Mouse (Mus musculus) right cerebral cortex, postnatal 14 days (tissue): Measurements from ENCODE around the gene Cxcl17.
A peak's percentile ranks its signal among the peaks of the same experiment; 100 is the strongest.

Source experiments
- DNase-seq: peaks from one replicate; pipeline ENCODE4 v3.0.0; 2022

The Cxcl17 gene

DNA sequence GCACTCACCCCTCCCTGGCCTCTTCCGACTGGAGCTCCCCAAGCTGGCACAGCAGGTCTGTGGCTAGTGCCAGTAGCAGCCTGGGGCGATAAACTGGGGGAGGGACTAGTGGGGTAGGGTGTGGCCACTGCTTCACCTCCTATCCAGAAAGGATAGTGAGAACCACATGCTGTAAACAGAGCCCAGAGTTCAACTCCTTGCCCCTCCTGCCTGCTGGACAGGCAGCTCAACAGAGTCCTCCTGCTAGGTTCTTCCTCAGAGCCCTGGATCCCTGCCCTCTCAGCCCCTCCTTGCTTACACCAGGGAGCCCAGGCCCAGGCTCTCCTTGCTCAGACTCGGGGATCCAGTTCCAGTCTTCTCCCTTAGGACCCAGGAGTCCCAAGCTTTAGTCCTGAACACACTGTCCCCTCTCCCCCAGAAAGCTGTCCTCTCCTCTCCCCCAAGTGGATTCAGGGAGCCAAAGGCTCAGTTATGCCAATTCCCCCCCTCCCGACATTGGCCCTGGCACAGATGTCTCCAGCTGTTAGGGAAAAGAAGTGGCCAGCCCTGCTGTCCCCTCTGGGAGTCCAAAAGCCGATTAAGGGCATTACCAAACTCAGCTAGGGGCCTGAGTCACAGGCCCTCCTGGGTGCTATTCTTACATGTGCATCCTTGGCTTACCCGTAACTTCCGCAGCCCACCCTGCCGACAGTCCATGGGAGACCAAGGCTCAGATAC is 22.5 kb downstream of the Cxcl17 start:
- DNase-seq, result no peak

DNA sequence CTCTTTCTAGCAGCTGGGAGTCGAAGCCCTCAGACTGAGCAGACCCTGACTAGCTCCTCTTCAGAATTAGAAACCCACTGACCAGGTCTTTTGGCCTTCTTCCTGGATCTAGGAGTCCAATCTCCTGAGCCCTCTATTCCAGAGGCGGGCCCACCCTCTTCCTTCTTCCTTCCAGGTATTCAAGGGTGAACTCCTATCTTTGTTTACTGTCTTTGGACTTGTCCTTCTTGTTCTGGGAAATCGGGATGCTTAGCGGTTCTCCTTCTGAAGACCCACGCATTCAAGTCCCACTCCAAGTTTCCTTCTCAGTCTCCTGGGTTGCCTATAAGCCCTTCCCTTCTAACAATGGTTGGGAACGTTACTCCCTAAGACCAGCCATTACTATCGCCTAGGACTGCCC is 23.8 kb downstream of the Cxcl17 start:
- no peak for DNase-seq

DNA sequence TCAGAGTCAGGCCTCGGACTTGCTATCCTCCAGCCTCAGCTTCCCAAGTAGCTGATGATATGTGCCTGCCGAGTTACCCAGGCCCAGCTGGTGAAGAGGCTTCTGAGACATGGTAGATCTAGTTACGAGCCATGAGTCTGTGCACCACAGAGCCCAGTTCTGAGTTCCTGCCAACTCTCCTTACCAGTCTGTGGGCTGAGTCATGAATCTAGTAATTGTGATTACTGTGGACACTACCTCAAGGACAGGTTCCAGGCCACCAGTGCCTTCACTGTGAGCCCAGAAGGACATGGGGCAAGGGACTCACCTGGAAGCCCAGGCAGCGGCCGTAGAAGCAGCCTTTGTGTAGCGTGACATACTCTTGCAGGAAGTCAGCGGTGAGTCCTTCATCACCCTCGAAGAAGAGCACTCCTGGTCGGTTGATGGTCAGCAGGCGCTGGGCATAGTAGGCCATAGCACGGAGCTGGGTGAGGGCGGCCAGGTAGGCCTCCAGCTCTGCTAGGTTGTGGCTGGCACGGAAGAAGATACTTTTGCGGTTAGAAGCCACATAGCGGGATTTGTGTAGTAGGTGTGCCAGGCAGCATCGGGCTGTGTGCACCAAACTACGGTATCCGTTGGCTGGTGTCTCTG is 24.8 kb downstream of the Cxcl17 start:
- no peak for DNase-seq

DNA sequence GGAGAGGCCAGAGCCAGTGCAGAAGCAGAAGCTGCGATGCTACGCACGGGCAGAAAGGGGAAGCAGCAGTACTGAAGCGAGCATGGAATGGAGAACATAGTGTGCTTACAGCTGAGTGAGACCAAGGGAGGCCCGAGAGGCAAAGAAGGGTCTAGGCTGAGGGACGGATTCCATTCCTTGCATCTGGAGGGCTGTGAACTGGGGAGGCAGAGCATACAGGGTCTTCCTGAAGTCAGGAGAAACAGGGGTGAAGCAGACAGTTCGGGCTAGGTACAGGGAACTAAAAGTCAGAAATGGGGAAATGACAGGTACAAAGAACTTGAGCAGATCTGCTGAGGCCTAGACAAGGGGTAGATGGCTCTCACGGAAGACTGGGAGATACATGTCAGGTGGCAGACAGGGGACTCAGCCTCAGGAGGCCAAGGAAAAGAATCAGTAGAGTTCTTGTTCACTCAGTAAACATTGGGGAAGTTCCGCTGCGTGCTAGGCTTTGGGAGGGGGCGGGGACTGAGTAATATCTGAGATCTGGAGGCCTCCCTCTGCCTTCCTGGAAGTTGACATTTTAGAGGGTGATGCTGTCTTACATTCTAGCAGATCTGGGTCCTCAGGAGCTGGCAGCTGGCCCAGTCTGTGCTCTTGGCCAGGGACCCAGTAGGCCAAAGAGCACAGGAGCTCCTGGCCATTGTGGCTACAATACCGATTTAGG is 26.7 kb downstream of the Cxcl17 start:
- DNase-seq, result no peak

DNA sequence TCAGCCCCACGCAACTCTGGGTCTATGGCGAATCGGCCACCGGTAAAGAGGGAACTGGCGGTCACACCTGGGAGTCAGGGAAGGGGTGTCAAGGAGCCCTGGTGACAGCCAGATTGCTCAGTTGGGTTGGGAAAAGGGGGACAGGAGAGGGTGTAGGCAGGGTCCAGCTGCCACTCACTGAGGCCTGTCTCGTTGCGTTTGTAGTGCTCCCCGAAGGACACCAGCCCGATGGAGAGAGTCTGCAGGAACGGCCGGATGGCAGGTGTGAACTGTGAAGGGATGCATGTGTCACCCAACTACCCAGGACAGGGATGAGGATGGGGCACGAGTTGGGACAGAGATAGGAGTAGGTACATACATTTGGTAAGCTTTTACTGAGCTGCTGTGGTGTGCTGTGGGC is 27.4 kb downstream of the Cxcl17 start:
- no peak for DNase-seq

DNA sequence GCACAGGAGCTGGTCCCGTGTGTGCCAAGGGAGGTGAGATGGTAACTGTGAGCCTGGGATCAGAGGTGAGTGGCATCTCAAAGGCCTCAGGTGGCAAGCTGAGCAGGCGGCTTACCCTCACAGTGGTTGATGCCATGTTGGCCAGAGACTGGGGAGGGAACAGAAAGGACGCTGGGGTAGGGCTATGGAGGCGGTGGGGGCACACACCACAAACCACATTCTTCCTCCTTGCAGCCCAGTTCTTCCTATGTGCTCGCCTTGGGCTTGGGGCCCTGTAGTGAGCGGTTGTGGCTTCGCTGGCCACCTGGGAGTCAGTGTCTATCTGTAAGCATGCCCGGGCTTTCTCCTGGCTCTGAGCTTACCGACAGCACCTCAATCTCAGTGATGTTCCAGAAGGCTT is 27.9 kb downstream of the Cxcl17 start:
- no peak for DNase-seq

DNA sequence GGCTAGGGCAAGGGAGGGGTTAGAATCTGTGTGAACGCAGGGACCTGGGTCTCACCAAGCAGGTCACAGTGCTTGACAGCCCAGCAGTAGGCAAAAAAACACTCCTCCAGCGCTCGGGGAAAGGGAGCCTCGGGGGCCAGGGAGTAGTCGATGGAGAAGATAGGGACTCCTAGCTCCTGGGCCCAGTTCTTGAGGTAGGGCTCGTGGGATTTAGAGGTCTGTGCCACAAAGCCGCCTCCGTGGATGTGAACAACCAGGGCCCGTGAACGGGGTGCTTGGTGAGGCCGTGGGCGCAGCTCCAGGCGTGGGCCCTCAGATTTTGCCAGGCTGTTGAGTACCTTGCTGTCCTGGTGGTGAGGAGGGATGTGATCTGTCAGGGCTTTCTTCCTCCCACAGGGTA is 28.4 kb downstream of the Cxcl17 start:
- no peak for DNase-seq

DNA sequence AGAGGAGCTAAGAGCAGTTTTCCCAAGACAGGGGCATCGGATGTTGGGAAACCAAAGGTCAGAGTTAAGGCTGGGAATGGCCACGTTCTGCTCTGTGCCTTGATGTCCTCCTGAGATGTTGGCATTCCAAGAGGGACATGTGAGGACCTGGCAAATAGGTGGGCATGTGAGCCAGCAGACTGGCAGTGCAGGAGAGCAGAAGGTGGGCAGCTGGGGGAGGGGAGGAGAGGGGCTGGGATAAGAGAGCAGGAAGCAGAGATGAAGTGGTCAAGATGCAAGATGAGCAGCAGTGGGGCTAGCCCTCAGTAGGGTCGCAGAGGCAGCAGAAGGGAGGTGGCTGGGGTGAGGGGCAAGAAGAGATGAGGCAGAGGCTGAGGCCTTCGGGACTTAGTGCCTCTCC is 28.8 kb downstream of the Cxcl17 start:
- DNase-seq, result no peak

DNA sequence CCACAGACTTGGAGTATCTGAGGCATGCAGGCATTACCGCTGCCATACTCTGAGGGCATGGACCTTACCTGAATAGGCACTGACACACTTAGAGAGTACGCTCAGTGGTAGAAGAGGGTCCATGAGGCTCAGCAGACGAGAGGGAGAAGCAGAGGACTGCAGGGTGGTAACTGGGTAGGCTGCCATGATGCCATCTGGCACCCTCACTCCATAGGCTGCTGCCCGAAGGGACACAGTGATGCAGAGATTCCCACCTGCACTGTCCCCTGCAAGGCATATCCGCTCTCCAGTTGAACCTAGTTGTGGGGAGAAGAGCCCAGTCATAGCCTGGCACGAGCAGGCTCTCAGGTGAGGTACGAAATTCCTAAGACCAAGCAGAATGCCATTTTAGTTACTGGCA is 29.3 kb downstream of the Cxcl17 start:
- DNase-seq, result no peak

DNA sequence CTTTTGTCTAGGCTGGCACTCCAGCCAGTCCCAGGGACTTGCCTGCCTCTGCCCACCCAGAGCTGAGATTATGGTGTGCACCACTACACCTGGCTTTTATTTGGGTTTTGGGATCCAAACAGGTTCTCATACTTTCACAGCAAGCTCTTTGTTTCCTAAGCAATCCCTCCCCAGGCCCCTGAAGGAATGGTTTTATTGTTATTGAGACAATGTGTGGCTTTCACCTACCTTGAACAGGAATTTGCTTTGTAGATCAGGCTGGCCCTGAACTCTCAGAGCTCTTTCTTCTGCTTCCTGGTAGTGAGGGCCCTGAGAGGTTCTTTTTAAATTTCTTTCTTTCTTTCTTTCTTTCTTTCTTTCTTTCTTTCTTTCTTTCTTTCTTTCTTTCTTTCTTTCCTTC is 30.1 kb downstream of the Cxcl17 start:
- DNase-seq, result no peak

DNA sequence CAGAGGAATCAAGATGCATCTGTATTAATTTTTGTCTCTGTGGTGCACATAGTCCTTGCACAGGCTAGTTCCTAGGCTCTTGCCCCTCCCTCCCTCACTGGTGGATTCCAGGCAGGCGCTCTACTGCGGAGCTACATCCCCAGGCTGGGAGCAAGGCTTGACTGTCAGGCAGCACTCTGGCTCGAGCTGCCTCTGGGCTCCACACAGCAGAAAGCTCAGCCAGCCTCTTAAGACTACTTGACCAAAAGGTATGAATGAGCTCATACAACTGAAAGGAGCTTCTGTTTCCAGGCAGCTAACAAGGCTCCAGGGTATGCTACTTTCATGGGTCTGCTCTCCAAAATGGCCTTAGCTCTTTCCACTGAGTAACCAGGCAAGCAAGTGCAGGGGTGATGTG is 31.4 kb downstream of the Cxcl17 start:
- no peak for DNase-seq

DNA sequence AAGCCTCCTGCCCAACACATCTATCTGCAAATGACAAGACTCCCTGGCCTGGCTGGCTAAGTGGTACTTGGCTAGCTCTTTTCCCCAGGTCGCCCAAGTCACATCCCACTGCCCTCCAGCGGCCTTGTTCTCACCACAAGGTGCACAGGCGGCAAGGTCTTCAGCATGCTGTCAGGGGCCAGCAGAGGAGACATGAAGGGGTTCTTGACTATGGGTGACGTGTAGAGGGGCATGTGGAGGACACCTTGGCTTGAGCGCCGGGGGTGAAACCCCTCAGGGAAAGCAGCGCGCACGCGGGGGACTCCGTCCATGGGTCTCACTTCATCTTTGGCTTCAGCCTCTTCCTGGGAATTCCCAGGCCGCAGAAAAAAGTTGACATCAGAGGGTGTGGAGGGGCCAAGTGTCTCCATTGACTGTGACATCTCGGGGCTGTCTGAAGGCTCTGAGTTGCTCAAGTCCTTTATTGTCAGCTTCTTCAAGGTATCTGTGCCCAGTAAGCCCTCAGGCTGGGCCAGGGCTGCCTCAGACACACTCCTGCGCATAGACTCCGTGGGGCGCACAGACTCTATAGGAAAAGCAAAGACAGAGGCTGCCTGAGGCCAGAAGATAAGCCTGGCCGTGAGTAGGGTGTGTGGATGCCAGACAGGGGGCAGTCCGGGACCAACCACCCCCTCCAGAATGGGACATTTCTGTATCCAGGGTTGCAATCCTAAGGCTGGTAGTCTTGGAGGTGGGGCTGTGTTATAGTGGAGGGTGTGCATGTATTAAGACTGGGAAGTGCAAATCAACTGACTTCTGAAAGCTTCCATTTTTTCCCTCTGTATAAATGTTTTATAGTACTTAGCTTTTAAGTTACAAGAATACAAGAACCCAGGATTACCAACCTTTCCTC is 32.0 kb downstream of the Cxcl17 start:
- DNase-seq, result no peak

DNA sequence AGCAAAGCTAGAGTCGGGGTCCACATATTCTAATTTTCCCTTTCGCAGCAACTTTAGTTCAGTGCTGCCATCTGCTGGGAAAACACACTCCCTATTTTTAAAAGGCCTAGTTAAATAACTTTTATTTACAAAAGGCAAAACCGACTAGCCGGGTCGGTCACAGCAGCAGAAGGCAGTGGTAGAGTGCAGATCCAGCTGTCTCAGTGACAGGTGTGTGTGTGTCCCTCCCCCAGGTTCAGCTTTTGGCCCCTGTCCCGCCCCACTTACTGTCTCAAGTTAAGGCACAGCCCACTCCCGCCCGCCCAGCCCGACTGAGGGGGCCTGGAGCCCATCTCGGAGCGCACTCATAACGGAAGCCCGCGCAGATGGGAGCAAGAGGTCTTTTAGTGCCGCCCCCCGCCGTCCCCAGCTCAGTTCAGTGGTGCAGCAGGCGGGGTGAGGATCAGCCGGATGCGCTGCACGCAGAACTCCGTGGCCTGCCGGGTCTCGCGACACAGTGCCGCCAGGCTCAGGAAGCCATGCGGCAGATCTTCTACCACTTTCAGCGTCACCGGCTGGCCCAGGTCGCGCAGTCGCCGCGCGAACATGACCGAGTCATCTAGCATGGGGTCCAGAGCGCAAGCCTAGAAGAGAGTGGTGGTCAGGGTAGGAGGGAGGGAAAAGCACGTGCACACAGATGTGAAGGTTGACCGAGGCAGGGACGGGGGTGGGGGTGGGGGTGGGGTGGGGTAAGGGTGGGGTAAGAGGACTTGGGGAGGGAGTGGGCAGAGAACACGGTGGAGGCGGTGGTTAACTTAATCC is 32.9 kb downstream of the Cxcl17 start:
- DNase-seq, result peak; percentile 46

DNA sequence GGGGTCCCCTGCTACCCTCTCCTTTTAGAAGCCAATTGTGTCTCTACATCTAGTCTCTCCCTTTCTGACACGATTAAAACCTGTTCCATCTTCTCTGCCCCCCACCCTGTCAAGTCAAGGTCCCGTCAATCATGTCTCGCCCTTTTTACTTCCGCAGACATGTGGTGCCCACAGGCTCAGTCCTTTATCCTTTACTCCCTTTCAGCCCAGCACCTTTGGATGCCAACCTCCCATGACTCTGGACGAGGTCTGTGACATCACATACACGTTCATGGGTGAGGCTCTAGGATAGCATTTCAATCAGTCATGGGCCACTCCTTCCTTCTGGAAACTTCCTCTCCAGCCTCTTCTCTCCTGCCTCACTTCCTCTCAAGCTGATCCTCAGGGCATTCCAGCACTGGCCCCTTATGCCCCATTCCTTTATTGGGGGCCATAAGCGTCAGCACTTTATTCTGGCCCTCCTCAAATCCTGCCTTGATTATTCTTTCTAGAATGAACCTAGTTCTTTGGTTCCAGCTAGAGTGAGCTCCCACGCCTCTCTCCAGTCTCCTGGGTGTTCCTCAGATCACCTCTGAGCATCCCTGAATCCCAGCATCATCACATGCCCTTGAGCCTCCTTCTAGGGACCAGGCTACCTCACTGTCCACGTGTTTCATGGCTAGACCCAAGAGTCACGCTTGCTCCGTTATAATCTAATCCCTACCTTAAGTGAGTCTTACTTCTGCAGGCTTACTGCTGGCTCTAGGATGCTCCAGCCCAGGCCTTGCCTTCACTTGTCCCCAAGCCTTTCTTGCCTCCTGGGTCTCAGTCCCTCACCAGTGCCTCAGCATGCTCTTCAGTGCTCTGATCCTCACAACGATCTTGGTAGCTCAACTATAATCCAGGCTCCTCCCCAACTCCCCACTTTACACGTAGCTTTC is 34.2 kb downstream of the Cxcl17 start:
- no peak for DNase-seq

DNA sequence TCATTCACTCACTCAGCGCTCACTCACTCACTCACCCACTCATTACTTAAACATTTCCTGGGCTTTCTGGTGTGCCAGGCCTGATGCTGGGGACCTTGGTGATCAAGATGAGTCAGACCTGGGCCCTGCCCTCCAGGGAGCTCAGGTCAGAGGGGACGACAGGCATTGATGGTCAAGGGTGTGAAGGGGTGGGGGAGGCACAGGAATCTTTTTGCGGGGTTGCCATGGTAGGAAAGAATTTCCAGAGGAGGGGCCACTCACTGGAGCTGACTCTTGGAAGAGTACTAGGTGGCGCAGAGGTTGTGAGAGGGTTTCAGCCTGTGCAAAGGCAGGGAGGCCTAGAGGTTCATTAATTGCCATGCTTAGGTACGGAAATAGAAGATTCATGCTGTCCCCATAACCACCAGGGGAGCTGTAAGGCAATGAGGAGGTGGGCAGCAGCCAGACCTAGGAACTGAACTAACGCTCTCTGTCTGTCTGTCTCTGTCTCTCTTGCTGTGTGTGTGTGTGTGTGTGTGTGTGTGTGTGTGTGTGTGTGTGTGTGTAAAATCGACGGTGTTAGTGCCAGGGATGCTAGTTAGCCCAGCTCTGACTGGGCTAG is 35.5 kb downstream of the Cxcl17 start:
- no peak for DNase-seq

DNA sequence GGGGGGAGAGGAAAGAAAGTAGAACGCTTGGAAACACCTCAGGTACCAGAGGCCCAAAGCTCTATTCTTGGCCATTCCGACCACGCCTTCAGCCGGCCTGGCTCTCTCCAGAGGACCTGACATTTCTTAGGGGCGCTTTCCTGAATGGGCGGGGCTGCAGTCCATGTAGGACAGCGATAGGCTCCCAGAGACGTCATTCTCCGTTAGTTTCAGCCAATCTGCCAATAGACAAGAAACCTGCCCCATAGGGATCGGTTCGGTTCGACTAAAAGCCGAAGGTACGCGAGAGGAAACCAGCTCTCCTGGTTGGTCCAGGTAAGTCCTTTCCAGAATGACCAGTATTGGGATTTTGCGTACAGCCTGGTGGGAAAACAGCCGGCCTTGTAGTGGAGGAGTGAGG is 36.1 kb downstream of the Cxcl17 start:
- DNase-seq, result peak; percentile 82

DNA sequence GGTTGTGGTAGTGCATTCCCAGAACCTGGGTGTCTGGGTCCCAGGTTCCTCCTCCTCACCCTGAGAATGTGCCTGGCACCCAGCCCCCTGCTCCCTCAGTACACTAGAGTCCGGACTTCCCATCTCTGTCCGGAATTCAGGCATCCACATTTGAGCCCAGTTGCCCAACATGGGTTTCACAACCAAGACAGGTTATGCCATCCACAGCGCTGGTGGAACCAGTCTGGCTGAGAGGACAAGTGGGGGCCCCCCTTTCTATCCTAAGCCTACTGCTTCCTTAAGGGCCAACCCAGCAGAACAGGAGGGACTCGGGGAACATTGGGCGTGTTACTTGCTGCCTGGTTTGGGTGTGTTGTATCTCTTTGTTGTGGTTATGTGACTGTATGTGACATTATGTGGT is 40.2 kb downstream of the Cxcl17 start:
- DNase-seq, result no peak

DNA sequence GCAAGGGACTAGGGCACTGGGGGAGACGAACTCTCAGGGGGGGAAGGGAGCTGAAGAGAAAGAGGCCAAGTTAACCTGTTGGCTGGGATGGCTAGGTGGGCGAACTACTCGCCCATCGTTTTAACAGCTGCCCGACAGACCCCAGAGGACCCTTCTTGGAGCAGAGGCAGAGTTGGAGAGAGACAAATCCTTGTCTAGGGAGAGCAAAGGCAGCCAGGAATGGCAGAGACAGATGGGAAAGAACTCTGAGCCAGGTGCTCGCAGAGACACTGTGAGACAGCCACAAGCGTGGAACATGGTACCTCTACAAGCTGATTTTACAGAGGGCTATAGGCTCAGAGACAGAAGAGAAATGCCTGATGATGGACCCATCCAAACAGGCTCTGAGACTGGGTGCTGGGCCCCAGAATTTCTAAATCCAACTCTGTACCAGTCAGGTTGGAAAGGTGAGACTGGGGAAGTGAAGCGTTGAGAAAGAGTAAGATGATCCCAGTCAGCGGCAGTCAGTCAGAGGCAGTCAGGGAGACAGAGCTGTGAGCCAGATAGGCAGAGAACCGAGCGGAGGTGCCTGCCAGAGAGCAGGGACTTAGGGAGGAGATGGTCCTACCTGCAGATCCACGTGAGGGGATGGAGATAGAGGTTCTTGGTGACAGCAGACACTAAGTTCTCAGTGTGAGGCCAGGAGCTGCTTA is 43.5 kb downstream of the Cxcl17 start, which contains the start of gene Cnfn:
TSS of gene Cnfn (minus strand) at position 667 of the 692 bp plus-strand sequence.
- DNase-seq, result no peak

DNA sequence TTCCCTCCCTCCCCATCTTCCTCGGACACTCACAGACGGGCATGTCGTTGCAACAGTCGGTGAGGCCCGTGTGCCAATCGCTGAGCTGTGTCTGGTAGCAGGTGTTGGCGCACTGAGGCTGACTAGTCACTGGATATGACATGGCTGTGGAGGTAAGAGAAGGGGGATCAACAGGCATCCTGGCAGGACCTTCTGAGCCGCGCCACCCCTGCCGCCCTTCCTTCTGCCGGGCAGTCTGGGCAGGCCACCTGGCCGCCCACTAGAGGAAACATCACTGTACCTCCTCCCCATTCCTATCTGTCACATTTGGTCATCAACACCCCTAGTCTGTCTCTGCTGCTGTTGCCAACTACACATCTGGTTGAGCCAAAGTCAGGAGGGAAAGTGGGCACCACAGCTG is 44.4 kb downstream of the Cxcl17 start:
- DNase-seq, result no peak

DNA sequence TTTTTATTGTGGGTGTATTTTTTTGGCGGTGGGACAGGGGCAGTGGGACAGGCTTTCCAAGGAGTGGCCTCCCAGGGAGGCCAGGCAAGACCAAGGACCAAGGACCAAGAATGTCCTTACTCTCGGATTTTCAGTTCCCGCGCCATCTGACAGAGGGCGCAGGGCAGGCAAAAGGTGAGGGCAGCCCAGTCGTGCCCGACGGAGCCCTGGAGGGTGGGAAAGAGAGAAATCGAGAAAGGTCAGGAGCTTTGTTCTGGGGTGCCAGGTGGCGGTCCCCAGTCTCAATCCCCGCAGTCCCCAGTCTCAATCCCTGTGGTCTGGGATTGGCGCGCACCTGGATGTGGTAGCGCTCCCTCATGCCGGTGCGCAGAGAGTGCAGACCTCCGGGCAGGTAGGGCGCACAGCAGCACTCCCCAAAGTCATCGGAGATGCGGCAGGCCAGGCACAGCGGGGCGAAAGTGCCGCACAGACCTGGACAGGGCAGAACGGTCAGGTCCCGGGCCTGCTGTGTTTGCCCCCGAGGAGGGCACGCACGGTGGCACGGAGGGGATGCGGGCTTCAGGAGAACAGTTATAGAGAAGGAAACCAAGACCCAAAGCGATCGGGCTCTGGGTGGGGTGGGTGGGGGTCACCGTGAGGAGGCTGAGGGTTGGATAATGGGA is 44.9 kb downstream of the Cxcl17 start:
- DNase-seq, result no peak
